Mouse (Mus musculus) left cerebral cortex, postnatal 4 days (tissue): ENCODE results near the gene Napa. TPM values are rescaled to one million over a fixed set of nuclear protein-coding genes. Genes with fewer than 3 reads are reported as not detected.

ENCODE experiments used
- DNase-seq: peaks from one replicate; pipeline ENCODE4 v3.0.0-alpha.2; 2022
- intact Hi-C: fragments of 180-260 bp; cut with DNase I; formaldehyde crosslinking; loops from one replicate; pipeline ENCODE4 v1.15.1; 2025
- total RNA-seq, 2 experiments: library from RNA; stranded (reverse); gene quantifications; 2 replicates each; pipeline ENCODE4 v1.2.3; 2021

Napa gene
- total RNA-seq, 2 experiments from 2014 or later = 141 to 157 TPM

DNA sequence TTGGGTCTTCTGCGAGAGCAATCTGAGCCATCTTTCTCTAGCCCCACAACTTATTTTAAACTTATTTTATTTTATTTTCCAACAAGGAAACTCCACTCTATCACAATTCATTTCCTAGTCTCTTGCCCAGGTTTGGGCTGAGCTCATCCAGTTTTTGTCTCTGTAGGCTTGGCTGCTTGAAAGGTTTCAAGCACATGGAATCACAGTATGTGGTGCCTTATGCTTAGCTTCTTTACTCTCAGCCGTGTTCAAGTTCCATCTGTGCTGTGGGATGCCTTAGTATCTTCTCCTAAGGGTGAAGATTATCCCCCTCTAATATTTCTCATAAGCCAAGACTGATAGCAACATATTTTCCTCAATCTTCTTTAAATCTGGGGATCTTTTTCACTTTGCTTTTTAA lies 10.7 kb upstream of the Napa start:
- intact Hi-C loops = no loop called here
- DNase-seq = no peak

DNA sequence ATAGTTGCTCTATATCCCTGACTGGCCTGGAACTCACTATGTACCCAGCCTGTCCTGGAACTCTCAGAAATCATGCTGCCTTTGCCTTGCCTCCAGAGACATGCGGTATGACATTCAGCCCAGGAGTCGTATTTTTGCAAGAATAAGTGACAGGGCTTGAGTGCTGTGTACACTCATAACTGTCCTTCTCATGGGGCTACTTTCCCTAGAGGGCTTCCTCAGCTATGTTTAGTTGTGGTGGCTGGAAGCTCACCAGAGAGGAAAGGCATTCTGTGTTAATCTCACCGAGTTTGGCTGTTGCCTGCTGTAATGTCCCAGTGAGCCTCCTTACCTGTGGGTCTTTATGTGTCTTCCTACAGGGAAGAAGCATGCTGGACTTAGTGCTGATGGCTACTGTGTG lies 3.7 kb upstream of the Napa start:
- intact Hi-C loops = no loop called here
- no peak for DNase-seq

DNA sequence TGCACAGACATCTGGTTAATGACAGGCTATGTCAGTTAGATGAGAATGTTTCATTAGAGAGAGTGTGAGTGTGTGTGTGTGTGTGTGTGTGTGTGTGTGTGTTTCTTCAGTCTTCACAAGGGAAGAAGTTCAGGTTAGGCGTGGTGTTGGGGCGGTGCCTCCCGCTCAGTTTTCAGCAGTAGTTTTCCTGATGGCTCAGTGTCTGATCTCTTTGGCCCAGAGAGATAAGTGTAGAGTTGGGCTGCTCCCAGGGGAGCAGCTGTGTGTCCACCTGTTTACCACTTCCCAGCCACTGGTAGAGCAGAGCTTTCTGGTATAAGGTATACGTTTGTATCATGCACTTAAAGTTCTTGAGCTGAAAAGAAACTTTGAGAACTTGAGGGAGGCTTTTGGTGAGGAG lies 1.6 kb downstream of the Napa start:
- no peak for DNase-seq
- intact Hi-C loops = loop anchor here (2.0 kb wide), 1 partner anchor 53 kb away; no protein-coding TSS in a partner anchor

DNA sequence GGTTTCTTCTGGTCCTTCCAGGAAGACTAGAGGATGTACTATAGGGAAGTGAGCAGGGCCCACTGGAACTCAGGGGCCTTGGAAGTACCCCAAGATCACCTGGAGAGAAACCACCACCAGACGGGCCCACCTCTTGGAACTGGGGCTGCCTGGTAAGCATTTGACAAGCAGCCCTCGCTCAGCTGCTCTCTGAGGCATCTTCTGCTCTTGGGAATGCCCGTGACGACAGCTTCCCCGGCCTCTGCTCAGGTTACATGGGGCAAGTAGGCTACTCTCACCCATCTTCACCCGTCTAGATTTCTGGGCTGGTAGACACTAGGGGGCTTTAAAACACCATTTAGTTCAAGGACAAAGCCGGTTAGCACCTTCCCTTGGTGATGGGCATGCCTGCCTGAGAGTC lies 2.8 kb downstream of the Napa start:
- DNase-seq = no peak
- intact Hi-C loops = no loop called here

DNA sequence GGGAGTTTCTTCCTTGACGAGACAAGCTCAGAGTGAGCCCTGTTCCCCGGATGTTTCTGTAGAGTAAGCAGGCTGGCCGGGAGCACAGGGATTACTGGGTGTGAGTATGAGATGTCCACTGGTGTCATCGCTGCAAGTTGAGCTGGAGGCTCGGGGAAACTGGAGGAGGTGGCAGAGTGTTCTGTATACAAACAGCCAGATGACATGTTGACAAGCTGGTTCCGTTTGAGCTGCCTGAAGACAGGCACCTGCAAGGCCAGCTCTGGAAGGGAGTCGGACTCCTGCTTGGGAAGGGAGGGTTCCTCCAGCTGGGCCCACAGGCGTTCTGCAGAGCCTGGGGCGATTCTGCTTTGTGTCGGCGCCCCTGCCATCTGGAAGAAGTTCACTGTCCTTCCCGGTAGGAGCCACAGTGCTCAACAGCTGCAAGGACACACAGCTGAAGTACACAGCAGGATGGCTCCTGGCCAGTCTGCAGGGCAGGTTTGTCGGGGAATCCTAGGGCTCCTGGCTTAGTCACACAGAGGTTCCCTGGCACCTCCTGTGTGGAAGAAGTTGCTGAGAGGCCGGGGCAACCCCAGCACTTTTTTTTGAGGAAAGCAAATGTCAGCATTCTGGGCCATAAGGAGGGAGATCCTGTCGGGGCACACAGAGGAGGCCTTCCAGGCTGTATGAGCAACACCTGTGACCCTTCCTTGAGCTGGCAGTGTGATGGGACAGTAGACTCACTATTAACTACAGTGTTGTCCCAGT lies 3.6 kb downstream of the Napa start:
- no peak for DNase-seq
- intact Hi-C loops = no loop called here

DNA sequence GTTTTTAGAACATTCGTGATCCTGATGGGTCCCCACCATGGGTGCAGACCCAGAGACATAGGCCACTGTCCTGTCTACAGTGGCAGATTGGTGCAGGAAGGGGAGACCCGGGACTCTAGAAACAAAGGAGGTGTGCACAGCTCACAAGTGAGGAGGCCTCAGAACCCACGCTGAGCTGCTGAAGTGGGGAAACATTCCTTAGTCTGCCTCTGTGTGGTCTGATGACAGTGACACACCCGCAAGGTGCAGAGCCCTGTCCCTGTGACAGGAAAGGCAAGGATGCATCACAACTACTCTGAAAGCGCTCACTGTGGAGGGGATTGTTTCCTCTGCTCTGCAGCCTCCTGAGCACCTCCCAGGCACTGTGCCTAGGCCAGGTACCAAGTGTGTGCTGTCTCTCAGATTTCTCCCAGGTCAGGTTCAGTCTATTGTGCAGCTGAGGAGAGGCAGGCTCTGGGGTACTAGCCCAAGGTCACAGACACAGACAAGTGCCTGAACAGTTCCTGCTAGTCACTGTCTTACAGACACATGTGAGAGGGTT lies 4.5 kb downstream of the Napa start:
- intact Hi-C loops = no loop called here
- no peak for DNase-seq

DNA sequence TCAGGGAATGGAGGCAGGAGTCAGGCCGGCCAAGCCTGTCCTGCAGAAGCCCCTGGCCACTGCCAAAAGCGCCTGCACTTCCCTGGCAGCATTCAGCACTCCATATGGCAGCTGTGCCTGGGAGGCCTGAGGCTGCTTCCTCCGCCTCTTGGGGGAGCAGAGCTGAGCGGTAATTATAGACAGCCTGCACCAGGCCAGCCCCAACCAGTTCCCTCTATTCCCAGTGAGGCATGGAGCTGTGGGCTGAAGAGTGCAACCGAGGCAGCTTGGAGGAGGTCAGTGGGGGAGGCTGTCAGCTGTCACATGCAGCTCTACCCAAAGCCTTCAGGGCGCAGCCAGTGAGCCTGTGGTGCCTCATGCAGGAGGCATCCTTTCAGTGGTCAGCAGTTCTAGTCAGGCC lies 5.5 kb downstream of the Napa start:
- DNase-seq = peak; percentile 92
- intact Hi-C loops = no loop called here

DNA sequence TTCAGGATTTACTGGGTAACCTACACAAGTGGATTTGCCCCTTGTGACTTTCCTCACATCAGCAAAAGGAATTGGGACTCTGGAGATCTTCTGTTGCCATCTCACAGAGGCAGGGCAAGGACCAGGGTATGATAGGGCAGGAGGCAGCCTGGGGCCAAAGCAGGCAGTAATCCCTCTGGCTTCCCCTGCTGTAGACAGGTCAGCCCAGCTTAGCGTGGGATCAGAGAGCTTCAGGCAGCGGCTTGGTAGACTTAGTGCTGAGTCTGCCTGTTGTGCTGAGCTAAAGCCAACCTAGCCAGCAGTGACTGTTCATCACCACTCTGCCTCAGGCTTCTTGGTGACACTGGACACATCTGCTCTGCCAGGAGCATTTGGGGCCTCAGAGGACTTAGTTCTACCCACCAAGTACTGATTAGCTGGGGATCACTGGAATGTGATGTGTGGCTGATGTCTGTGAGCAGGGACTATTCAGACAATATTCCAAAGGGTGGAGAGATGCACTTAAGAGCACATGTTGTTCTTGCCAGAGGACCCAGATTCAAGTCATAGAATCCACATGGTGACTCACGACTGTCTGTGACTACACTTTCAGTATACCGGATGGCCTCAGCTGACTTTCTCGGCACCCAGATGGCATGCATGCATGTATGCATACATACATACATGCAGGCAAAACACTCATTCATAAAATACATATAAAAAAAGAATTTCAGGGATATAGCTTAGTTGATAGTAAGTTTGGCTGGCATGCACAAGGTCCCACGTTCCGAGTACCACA lies 6.5 kb downstream of the Napa start:
- no peak for DNase-seq
- intact Hi-C loops = no loop called here

DNA sequence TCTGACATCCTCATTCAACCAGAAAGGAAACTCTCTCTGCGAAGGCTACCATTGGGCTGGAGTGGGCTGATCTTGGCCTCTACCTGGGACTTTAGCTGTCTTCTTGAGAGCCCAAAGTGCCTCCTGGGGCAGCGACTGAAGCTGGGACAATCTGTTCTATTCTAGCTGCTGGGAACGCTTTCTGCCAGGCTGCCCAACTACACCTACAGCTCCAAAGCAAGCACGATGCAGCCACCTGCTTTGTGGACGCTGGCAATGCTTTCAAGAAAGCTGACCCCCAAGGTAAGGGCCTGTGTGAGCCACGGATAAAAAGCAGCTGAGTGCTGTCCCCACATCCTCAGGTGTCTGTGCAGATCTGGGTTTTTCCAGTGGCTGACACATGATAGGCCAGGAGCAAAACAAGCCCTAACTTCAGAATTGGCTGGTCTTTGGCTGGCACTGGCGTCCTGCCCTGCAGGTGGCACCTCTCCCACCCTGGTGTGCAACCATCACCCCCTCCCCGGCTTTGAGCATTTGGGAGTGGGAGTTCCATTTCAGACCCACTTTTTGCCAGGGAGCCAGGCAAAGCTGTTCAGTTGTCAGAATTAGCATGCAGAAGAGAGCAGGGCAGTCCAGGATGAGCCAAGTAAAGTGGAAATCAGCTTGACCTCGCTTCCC lies 10.8 kb downstream of the Napa start:
- intact Hi-C loops = no loop called here
- no peak for DNase-seq

DNA sequence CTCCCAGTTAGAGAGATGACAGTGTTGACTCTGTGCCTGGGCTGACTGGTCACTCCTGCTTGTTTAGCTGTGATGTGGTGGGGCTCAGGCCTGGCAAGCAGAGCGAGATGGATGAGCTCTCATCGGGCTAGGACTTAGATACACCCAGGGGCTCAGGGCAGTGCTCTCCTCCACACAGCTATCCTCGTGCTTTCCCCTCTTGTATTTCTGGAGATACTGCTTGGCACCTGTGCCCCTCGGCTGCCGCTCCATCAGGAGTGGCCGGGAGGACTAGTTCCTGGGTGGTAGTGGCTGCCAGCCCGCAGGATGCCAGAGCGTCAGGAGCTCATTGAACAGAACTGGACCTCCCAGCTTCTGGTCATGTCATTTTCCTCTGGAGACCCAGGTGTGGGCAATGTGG lies 11.9 kb downstream of the Napa start:
- no peak for DNase-seq
- intact Hi-C loops = no loop called here

DNA sequence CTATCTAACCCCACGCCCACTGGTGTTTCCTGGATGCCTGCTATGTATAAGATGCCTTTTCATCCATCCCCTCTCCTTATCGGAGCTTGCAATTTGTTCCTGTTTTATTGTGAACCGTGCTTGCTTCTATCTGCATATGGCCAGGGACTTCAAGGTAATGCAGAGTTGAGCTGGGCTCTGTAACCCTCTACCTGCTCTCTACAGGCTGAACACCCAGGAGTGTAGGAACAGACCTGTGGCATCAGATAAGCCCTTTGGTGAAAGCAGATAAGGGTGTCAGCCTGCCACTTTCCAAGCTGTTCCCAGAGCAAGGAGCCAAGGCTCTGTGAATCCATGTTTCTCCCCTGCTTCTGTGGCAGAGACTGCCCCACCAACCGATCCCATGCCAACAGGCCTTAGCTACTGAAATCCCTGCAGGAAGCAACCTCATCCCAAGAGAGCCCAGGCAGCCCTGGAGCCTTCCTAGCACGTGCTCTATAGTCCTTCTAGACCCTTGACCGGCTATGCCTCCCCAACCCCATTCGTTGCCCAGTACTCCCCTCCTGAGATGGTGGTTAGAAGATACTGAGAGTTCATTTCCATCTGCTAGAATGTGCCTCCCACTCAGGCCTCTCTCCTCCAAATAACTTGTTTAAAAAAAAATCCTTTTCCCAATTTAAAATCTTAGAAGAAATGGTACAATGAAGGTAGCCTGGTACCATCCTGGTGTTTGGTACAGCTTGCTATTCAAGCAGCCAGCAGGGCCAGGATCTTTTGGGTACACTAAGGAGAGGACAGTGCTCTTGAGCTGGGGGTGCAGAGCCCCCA lies 13.2 kb downstream of the Napa start:
- intact Hi-C loops = no loop called here
- no peak for DNase-seq

DNA sequence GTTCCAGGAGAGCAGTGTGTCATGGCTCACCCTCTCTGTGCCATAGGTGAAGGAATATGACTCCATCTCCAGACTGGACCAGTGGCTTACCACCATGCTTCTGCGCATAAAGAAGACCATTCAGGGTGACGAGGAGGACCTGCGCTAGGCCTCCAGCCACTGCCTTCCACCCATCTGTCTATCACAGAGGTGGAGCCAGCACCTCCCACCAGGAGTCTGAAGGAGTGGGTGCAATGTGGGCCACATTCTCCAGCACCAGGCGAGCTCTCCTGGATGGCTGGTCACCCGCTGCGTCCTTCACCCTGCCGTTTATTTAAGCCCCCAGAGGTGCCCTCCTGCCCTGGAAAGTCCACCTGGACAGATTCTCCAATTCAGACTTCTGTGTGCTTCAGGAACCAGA lies 18.2 kb downstream of the Napa start:
- DNase-seq = no peak
- intact Hi-C loops = no loop called here

DNA sequence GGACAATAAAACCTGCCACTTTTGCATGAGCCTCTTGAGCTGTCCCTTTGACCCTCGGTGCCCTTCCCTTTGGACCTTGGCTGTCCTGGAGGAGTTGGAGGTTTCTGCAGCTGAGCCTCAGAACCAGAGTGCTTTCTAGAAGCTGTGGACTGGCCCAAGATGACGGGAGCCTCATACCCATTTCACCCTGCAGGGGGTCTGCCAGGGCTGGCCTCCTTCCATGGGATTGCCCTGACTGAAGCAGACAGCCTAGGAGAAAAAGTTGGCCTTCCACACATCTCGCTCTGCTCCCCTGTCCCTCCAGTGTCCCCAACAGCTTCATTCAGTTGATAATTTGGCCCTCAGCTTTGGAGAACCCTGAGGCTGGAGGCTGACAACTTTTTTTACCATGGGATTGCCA lies 18.8 kb downstream of the Napa start:
- intact Hi-C loops = no loop called here
- DNase-seq = peak; percentile 52

DNA sequence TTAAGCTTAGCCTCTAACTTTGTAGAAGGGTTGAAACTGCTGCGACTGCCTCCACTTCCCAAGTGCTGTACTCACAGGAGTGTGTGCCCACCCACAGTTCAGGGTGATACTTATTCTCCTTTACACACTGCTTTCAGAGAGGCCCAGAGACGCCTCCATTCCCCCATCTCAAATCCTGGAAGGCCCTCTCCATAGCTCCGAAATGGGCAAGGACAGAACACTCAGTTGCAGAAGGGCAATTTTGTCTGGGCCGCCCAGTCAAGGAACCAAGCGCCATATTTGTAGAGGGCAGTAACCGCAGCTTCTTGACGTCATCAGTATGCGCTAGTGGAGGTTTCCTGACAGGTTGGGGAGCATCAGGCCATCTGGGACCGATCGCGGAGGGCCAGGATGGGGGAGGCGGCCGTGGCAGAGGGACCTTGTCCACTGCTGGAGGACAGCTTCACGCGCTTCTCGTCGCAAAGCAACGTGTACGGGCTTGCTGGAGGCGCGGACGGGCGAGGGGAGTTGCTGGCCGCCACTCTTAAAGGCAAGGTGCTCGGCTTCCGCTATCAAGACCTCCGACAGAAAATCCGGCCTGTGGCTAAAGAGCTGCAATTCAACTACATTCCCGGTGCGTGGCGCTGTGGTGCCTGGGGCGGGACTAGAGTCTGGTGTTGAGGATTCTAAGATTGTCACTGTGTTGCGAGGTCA lies 21.5 kb downstream of the Napa start, which contains the start of gene Kptn:
Gene Kptn (plus strand): TSS at position 327 of the 693 bp plus-strand sequence.
- peak; percentile 91 for DNase-seq
- intact Hi-C loops = no loop called here

DNA sequence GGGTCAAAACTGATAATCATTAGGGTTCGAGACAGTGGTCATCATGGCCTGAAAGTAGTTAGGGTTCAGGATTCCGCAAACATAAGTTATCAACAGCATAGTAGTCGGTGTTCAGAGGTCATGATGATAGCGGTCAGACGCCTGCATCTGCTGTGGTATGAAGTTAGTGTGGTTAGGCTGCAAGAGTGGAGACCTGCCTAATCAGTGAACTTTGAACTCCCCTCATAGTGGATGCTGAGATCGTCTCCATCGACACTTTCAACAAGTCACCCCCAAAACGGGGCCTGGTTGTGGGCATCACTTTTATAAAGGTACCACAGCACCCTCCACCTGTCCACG lies 22.0 kb downstream of the Napa start:
- intact Hi-C loops = no loop called here

DNA sequence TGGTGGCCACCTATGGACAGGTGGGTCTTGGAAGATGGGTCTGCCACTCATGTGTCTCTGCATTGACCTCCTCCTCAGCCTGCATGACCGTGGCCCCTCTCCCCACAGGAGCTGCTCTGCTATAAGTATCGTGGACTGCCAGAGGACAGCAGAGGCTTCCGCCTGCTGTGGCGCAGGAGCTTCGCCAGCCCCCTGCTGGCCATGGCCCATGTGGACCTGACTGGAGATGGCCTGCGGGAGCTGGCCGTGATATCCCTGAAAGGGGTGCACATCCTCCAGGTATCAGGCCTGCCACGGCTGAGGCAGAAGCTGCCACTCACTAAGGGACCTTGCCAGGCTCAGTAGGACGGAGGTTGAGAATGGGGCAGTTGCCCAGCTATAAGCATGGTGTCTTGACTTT lies 27.6 kb downstream of the Napa start:
- DNase-seq = no peak
- intact Hi-C loops = no loop called here

More for the DNA sequence above, 22.0 kb downstream of the Napa start:
- no peak for DNase-seq

DNA sequence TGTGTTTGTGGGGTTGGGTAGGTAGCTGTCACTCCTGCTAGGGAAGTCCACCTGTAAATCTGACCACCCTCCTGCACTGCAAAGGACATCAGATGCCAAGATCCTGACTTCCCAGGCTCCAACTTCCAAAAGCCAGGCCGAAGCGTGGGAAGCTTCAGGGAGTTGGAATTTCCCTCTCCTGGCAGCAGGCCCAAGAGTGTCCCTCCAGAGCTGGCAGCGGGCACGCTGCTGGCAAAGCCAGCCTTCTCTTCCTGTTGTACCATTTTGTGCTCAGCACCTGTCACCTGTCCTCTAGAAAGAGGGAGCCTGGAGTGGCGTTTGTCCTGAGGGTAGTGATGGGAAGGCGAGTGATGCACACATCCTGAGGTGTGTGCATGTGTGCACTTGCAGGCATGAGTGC lies 30.1 kb downstream of the Napa start:
- DNase-seq = peak; percentile 65
- intact Hi-C loops = no loop called here

DNA sequence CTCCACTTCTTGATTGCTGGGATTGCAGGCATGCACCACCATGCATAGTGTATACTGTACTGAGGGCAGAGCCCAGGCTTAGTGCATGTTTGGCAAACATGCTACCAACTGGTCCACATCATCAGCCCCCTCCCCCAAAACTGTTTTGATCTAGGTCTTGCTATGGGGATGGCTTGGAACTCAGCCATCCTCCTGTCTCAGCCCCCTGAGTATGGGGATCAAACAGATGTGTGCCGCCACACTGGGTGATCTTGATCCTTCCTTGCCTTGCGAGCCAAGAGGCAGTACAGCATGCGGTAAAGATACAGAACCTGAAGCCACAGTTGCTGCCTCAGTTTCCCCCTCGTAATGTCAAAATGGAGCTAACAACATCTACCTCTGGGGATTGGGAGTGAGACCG lies 30.6 kb downstream of the Napa start:
- intact Hi-C loops = no loop called here
- DNase-seq = no peak

DNA sequence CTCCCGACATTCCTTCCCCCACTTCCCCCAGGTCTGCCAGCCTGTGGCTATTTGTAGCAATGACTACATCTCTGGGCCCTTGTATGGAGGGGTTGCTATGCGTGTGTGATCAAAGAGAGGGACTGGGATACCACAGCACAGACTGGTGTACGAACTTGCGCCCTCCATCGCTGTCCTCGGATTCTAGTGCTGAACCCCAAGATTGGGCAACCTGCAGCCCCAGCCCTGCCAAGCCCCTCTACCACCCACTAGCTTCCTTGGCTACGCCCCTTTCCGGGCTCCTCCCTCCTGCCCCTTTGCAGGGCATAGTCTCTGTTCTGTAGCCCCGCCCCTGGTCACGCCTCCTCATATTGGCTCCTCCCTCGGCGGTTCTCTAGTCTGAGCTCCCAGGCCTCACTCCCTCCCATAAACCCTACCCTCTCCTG lies 31.2 kb downstream of the Napa start, which contains the start of gene Slc8a2:
Gene Slc8a2 (plus strand): TSS at position 406 of the 425 bp plus-strand sequence.
- peak; percentile 92 for DNase-seq
- intact Hi-C loops = no loop called here
